In the genomic region with DNA sequence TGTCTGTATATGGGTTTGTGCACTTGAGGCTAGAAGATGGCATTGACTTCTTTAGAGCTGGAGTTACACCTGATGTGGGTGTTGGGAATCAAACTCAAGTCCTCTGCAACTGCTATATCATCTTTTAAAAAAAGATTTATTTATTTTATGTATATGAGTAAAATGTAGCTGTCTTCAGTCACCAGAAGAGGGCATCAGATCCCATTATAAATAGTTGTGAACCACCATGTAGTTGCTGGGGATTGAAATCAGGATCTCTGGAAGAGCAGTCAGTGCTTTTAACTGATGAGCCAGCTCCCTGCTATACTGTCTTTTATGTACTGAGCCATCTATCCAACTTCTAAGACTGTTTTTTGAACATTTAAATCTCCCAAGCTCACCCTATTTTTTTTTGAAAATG, we compare ENCODE assay signal across 19 mouse cellular contexts. TPM values are rescaled to one million over a fixed set of nuclear protein-coding genes. Genes with fewer than 3 reads are reported as not detected.
DNase-seq lines count a peak whose midpoint lies in the region; ATAC-seq and TF ChIP-seq lines count a peak whose summit lies in the region.
"Had no signal": no experiment of that assay in that cellular context is flagged by ENCODE, and none has a peak within 500 bp of the region (broad histone marks: within the 10 kb centered on the region; RNA-seq: fewer than 3 reads in every experiment).

No protein-coding gene starts in this region.

- intact Hi-C loops in left cerebral cortex, adult 2 months (cut with DNase I) = no loop called here
- intact Hi-C loops in left cerebral cortex, postnatal 10 days (cut with DNase I) = no loop called here

- in situ Hi-C loops in Patski (cut with MboI; ENCODE audit: low pct_unique_long_range_greater_than_20kb) = no loop called here

- no peak overlapping the region for H3K27ac ChIP-seq in forebrain, postnatal 0 days (ENCODE audit: low read depth, low read length)
- H3K27ac ChIP-seq in forebrain, embryonic 11.5 days (ENCODE audit: low read depth, low read length) = no peak overlapping the region
- no peak overlapping the region for H3K27ac ChIP-seq in left cerebral cortex, adult 2 months
- H3K27ac ChIP-seq in thymus, adult 2 months (ENCODE audit: control insufficient read depth, insufficient read depth, low read length) = no peak overlapping the region
- H3K27ac ChIP-seq: embryonic facial prominence, embryonic 13.5 days; forebrain, embryonic 10.5 days; hindbrain, embryonic 15.5 days; kidney, embryonic 15.5 days; liver, embryonic 13.5 days; neural tube, embryonic 12.5 days had no signal

- no peak overlapping the region for H3K4me3 ChIP-seq in forebrain, postnatal 0 days (ENCODE audit: low read depth, low read length)
- no peak overlapping the region for H3K4me3 ChIP-seq in forebrain, embryonic 11.5 days (ENCODE audit: low read depth, low read length)
- H3K4me3 ChIP-seq in left cerebral cortex, adult 2 months = no peak overlapping the region
- H3K4me3 ChIP-seq in thymus, adult 2 months (ENCODE audit: control insufficient read depth, insufficient read depth, low read length) = no peak overlapping the region
- H3K4me3 ChIP-seq: embryonic facial prominence, embryonic 13.5 days; forebrain, embryonic 10.5 days; hindbrain, embryonic 15.5 days; kidney, embryonic 15.5 days; liver, embryonic 13.5 days; neural tube, embryonic 12.5 days had no signal

- peak; percentile 20; the same call in 1 of the 2 replicates for TF ChIP-seq CTCF in forebrain, postnatal 0 days (IDR thresholded peaks at IDR 0.05; ENCODE audit: low read depth)
- TF ChIP-seq CTCF in left cerebral cortex, adult 2 months (IDR thresholded peaks at IDR 0.05) = peak; percentile 51
- peak; percentile 48 for TF ChIP-seq CTCF in Patski (IDR thresholded peaks at IDR 0.05)
- no peak for TF ChIP-seq CTCF in thymus, adult 2 months (IDR thresholded peaks at IDR 0.05; ENCODE audit: borderline replicate concordance, control insufficient read depth, extremely low read depth, insufficient read depth, low read length, poor library complexity)

- no peak for ATAC-seq in forebrain, postnatal 0 days
- no peak for ATAC-seq in forebrain, embryonic 11.5 days (replicated peaks; ENCODE audit: low FRiP score)
- no peak for ATAC-seq in Patski

- CTCF ChIA-PET in Patski (lab: Charles Lee) = interaction anchor here (1.1 to 2.7 kb wide), 2 partner anchors 13 to 26 kb away, joined by 4 to 6 read pairs; no protein-coding TSS in a partner anchor

- no peak for TF ChIP-seq POLR2A in thymus, adult 2 months (IDR thresholded peaks at IDR 0.05; ENCODE audit: control insufficient read depth, extremely low read depth, insufficient read depth, low read length, poor library complexity)

- H3K9me3 ChIP-seq in forebrain, postnatal 0 days (ENCODE audit: low read length) = no peaks in the 10 kb centered on the region
- no peaks in the 10 kb centered on the region for H3K9me3 ChIP-seq in forebrain, embryonic 11.5 days (ENCODE audit: control insufficient read depth, low read length)
- H3K9me3 ChIP-seq: embryonic facial prominence, embryonic 13.5 days; hindbrain, embryonic 15.5 days; kidney, embryonic 15.5 days; liver, embryonic 13.5 days; neural tube, embryonic 12.5 days had no signal

- POLR2A ChIA-PET in Patski (lab: Charles Lee) = interaction anchor here (1.0 kb wide), 1 partner anchor 47 kb away, joined by 3 read pairs; no protein-coding TSS in a partner anchor

- no peak overlapping the region for H3K9ac ChIP-seq in forebrain, postnatal 0 days
- no peak overlapping the region for H3K9ac ChIP-seq in forebrain, embryonic 11.5 days (ENCODE audit: low read length)
- H3K9ac ChIP-seq: embryonic facial prominence, embryonic 13.5 days; hindbrain, embryonic 15.5 days; kidney, embryonic 15.5 days; liver, embryonic 13.5 days; neural tube, embryonic 12.5 days had no signal

- no peak overlapping the region for H3K4me2 ChIP-seq in forebrain, postnatal 0 days (ENCODE audit: low read depth)
- H3K4me2 ChIP-seq in forebrain, embryonic 11.5 days (ENCODE audit: low read depth, low read length, severe bottlenecking) = no peak overlapping the region
- H3K4me2 ChIP-seq: embryonic facial prominence, embryonic 13.5 days; hindbrain, embryonic 15.5 days; kidney, embryonic 15.5 days; liver, embryonic 13.5 days; neural tube, embryonic 12.5 days had no signal

- no peaks in the 10 kb centered on the region for H3K27me3 ChIP-seq in forebrain, postnatal 0 days (ENCODE audit: insufficient read depth, low read length)
- no peaks in the 10 kb centered on the region for H3K27me3 ChIP-seq in forebrain, embryonic 11.5 days (ENCODE audit: control insufficient read depth, insufficient read depth, low read length)
- no peaks in the 10 kb centered on the region for H3K27me3 ChIP-seq in Patski
- H3K27me3 ChIP-seq in thymus, adult 2 months (ENCODE audit: control insufficient read depth, insufficient read depth, low read length) = no peaks in the 10 kb centered on the region
- H3K27me3 ChIP-seq: embryonic facial prominence, embryonic 13.5 days; hindbrain, embryonic 15.5 days; kidney, embryonic 15.5 days; liver, embryonic 13.5 days; neural tube, embryonic 12.5 days had no signal

- no peak for DNase-seq in forebrain, postnatal 0 days
- no peak for DNase-seq in forebrain, embryonic 11.5 days (ENCODE audit: low spot score)
- no peak for DNase-seq in left cerebral cortex, adult 2 months (ENCODE audit: extremely low spot score in 1 of 2, low spot score in 2 of 2)
- no peak for DNase-seq in left cerebral cortex, postnatal 10 days (ENCODE audit: extremely low spot score in 1 of 2, low spot score in 2 of 2)
- peak; percentile 53 for DNase-seq in 3T3-L1 (ENCODE audit: low read depth, low spot score)
- DNase-seq in Patski (ENCODE audit: low read depth, low spot score) = no peak
- no peak for DNase-seq in MN1 (ENCODE audit: low spot score)
- no peak for DNase-seq in thymus, adult 2 months
- DNase-seq: cerebellum, adult 11-12 months; heart, adult 18-20 months; heart, postnatal 10 days; layer of hippocampus, adult 9-11 months; liver, embryonic 13.5 days; midbrain, embryonic 14.5 days had no signal

- no peaks in the 10 kb centered on the region for H3K36me3 ChIP-seq in forebrain, postnatal 0 days (ENCODE audit: insufficient read depth)
- H3K36me3 ChIP-seq in forebrain, embryonic 11.5 days (ENCODE audit: control insufficient read depth, insufficient read depth, low read length) = no peaks in the 10 kb centered on the region
- no peaks in the 10 kb centered on the region for H3K36me3 ChIP-seq in thymus, adult 2 months (ENCODE audit: control insufficient read depth, insufficient read depth, low read length)
- H3K36me3 ChIP-seq: embryonic facial prominence, embryonic 13.5 days; hindbrain, embryonic 15.5 days; liver, embryonic 13.5 days; neural tube, embryonic 12.5 days had no signal

- H3K4me1 ChIP-seq in forebrain, postnatal 0 days (ENCODE audit: insufficient read depth) = no peaks in the 10 kb centered on the region
- no peaks in the 10 kb centered on the region for H3K4me1 ChIP-seq in forebrain, embryonic 11.5 days (replicated peaks; ENCODE audit: control insufficient read depth, insufficient read depth, low read length)
- no peaks in the 10 kb centered on the region for H3K4me1 ChIP-seq in thymus, adult 2 months (replicated peaks; ENCODE audit: control insufficient read depth, insufficient read depth, low read length)
- H3K4me1 ChIP-seq: embryonic facial prominence, embryonic 13.5 days; forebrain, embryonic 10.5 days; hindbrain, embryonic 15.5 days; kidney, embryonic 15.5 days; neural tube, embryonic 12.5 days had no signal

RNA-seq across cellular contexts. Expression of a gene that starts 29.9 kb away (rescaled TPM):
- 39.7 and 55.8 TPM in 2 replicates for total RNA-seq in forebrain, postnatal 0 days (2014; rRNA removed)
- polyA plus RNA-seq in forebrain, postnatal 0 days (2015; fragmentation: Nextera tagmentation; extraction: Ambion mirVana) = 9.8 and 15.7 TPM in 2 replicates
- polyA plus RNA-seq in forebrain, embryonic 11.5 days (2014; fragmentation: Nextera tagmentation; extraction: Ambion mirVana) = 33.1 and 34.6 TPM in 2 replicates
- total RNA-seq in left cerebral cortex, adult 2 months (2021) = 10 to 100 TPM; 34.4 to 35.4 TPM
- total RNA-seq in left cerebral cortex, postnatal 10 days (2021) = 10 to 100 TPM; 39.7 to 44.2 TPM
- 42.8 TPM for polyA plus RNA-seq in Patski (2021)
- polyA plus RNA-seq in thymus, adult 2 months (2012; rRNA removed) = 41.1 and 41.2 TPM in 2 replicates

RNA-seq across cellular contexts. Expression of a gene that starts 52.8 kb away (rescaled TPM):
- total RNA-seq in forebrain, postnatal 0 days (2014; rRNA removed) = 56.4 and 61.2 TPM in 2 replicates
- polyA plus RNA-seq in forebrain, postnatal 0 days (2015; fragmentation: Nextera tagmentation; extraction: Ambion mirVana) = 76.8 and 82.1 TPM in 2 replicates
- 105 and 110 TPM in 2 replicates for polyA plus RNA-seq in forebrain, embryonic 11.5 days (2014; fragmentation: Nextera tagmentation; extraction: Ambion mirVana)
- total RNA-seq in left cerebral cortex, adult 2 months (2021) = 10 to 100 TPM; 51.2 to 52.2 TPM
- total RNA-seq in left cerebral cortex, postnatal 10 days (2021) = 10 to 100 TPM; 53.3 to 55.1 TPM
- polyA plus RNA-seq in Patski (2021) = 53.6 TPM
- polyA plus RNA-seq in thymus, adult 2 months (2012; rRNA removed) = 13.3 and 14.8 TPM in 2 replicates
